Mouse (Mus musculus): ENCODE results near the gene Fig4.
A peak's percentile ranks its signal among the peaks of the same experiment; 100 is the strongest.

The Fig4 gene

DNA sequence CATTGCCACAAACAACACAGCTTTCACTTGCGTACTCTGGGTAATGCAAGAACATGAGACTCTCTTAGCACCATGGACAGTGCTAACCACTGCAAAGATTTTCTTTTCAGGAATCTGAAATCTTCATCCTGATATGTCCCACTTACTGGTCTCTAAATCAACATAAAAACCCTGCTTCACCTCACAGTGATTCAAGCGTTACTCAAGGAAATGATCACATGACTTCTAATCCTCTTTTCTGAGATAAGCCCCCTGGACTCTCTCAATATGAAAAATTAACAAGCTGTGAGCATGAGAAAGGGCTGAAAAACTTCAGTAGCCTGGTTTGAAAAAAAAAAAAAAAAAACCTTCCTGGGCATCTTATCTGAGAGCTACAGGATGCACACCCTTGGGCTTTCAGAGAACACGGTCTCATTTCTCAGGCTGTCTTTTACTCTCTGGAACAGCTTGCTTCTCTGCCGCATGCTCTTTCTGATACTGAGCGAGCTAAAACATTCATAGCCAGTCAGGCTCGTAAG lies 94.1 kb downstream of the Fig4 start:
- no peak for DNase-seq

DNA sequence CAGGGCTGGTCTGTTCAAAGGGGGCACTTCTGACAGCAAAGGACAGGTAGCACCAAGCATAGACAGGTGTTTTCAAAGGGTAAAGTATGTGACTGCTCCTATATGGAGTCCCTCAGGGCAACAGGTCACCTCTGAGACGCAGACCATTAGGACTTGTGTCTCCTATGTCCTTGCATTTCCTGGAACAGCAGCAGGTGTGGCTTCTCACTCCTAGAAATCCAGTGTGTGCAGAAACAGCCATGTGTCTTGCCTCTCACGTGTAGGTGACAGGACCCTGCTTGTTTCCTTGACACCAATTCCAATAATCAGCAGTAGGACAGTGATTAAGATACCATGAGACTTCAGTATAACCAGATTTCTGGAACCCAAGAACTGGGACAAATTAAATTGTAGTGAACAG lies 97.4 kb downstream of the Fig4 start:
- DNase-seq = no peak

DNA sequence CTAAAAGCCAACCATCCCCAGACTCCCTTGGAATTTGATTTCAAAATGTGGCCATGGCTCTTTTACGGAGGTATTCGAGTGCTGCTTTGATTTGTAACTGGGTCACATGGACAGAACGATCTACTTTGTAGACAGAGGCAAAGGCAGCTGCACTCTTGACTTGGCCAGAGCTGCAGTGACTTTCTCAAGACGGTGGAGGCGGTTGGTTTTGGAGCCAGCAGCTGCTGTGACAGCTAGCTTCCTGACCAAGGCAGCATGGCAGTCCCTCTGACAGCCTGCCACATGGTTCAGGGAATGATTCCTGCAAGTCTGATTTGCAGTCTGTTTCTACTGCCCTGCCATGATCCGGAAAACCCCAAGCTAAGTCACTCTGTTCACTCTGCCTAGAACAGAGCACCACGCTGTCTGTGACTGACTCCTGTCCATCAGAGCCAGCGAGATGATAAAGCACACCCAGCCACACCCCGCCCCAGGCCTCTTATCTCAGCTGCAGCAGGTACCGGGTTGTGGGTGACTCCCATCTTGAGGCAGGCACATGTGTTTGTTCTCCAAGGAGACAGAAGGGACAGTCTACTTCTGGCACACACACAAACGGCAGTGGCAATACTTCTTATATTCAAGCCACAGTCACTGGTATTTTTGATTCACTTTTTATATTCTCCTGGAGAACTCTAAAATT lies 98.3 kb downstream of the Fig4 start:
- peak; percentile 1 for DNase-seq

DNA sequence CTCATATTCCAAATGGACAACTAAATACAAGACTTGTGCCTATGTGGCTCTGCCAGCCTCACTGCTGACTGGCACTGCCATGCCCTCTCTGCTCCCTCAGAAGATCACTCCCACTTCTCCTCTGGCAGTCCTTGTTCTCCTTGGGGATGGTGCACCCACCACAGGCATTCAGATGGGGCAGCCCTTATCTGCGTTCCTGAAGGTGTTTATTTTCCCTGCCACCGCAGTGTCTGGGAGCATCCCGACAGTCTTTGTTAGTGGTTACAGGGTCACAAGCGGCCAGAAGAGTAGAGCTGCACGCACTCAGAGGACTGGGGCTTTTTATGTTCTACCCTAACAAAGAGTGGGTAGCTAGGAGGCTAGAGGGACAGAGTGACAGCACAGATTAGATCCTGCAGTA lies 98.9 kb downstream of the Fig4 start:
- DNase-seq = no peak

DNA sequence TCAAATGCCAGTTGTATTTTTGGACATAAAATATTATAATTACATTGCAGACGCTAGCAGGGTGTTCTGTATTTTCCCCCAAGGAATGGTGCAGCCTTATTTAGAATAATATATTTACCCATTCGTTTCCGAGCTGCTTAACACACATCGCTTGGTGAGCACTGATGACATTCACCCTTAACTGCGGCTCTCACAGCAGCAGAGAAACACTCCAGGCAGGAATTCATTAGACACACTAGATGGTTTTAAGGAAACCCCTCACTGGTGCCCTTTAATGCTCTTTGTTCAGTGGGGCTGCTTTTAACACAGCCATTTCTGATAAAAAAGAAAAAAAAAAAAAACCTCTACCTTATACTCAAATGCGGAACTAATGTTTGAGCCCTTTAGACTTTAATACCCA lies 104.3 kb downstream of the Fig4 start:
- DNase-seq = no peak

DNA sequence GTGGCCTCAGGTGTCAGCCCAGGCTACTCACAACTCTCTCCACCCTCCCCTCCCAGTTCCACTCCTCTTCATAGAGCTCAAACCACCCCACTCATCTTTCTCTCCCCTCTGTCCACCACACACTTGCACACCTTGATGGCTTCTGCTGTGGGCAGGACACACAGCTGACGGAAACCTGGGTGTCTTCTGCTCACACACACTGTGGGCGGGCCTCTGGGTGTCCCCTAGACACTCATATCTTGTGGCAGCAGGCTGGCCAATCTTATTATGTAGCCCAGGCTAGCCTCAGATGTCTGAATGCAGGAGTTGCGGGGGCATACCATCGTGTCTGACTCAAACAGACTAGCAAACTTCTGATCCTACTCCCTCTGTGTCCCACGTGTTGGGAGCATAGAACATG lies 105.3 kb downstream of the Fig4 start:
- no peak for DNase-seq

DNA sequence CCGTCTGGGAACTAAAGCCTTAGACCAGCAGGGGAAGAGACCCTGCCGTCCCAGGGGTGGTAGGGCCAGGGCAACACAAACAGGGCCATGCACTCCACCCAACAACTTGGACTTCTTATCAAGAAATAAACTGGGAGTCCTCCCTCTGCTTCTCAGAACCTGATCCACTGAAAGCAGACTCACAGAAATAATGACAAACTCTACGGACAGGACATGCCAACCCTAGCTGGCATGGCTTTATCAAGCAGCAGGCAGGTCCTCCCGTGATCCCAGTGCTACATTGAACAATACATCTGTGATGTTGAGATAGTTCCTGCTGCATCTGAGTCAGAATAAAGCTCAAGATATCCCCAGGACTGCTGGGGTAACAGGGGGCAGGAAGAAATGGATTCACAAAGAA lies 106.8 kb downstream of the Fig4 start:
- no peak for DNase-seq

DNA sequence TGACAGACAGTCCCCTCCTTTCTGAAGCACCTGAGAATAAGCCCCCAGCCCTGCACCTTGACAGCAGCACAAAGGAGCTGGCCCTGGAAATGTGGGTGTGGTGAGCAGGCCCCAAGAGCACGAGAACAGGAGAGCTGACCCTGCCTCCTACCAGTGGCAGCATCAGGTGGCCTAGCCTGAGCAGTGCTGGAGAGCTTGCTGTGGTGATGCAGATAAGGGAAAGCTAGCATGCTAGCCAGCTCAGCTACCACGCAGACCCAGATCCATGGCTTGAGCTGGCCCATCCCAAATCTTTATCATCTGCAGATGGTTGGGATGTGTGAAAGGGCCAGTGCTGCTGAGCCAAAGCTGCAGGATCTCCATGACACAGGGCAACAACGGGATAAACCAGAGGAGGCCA lies 113.7 kb downstream of the Fig4 start:
- DNase-seq = no peak

DNA sequence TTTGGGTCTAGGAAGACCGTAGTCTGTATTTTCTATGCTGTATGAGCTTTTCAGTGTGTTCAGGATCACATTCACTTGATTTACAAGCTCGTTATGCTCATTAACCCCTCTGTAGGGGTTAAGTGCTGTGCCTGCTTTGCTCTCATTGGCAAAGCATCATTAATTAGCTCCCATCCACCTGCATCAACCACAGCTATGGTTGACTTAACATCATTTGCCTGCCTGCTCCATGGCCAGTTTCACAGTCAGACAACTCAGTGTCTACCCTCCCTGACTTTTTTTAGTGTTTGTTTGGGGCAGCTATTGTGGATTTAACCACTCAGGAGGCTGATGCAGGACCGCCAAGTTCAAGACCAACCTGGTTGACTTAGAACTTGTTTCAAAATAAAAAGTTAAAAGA lies 119.1 kb downstream of the Fig4 start:
- DNase-seq = no peak

DNA sequence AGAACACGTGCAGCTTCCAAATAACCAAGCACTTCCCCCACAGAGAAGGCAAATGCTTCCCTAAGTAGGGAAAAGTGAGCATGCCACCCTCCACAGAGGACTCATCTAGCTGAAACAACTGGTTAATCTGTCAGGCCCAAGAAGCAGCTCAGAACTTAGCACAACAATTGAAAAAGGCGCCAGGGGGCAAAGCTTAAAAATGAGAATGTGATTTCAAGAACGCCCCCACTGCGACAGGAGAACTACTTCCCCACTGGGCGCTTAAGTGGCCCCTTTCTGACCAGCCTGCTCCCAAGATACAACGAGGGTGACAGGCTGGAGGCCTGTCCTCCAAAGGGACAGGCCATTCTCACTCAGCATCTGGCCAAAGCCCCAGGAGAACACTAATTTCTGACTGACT lies 120.4 kb downstream of the Fig4 start:
- no peak for DNase-seq

DNA sequence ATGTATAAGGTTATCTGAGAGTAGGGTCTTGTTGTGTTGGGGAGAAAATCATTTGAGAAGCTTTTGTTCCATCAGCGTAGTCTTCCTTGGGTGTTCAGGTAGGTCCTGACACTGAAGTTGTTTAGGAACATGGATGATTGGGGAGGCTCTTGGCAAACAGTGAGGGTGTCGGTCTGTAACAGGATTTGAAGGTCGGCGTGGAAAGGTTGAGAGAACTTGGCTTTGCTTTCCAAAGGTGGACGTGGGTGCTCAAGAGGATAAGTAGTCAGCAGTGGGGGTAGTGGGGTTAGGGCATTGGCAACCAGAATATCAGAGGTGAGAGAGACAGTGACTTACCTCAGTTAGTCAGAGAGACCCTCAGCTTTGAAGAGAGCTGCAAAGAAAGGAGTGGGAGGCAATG lies 136.9 kb downstream of the Fig4 start:
- DNase-seq = no peak

DNA sequence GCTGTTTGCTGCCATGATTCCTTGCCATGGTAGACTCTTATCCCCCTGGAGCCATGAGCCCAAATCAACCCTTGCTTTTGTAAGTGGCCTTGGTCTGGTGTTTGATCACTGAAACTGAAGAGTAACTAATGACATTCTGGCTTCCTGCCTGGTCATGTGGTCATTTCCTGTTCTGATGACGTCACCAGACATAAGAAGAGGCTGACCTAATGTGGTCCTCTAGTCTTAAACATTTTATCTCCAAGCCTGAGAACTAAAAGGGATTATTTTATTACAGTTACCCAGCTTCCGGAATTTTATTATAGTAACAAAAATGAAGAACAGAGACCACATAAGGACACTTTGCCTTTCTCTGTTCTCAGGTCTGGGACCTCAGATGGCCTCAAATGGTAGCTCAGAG lies 140.0 kb downstream of the Fig4 start:
- no peak for DNase-seq

DNA sequence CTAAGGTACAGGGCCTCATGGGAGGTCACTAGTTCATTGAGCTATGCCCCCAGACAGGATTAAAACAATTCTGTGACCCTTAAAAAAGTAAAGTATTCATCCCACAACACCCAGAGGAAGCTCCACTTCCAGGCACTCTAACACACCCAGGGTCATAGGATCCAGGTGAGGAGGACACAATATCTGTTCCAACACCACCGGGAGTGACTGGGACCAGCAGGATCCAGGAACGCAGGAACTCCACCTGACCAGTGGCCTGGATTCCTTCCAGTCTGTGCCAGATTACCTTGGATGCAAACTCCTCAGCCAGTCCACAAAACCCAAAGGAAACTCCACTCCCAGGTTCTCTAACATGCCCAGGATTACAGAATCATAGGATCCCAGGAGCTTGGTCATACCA lies 145.8 kb downstream of the Fig4 start:
- DNase-seq = no peak

DNA sequence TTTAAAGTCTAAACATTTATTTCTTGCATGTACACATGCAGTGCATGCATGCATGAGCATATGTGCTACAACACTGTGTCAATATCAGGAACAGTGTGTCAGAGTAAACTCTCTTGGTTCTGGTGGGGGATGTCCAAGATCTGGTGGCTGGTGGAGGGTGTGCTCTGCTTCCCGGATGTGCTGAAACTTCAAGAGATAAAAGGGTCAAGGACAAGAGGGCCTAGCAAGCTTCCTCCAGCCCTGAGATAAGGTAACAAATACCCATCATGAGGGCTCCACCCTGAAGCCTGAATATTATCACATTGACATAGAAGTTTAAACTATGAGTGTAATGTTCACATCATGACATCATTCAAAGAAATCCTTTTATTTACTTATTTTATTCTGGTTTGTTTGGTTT lies 146.4 kb downstream of the Fig4 start:
- no peak for DNase-seq

DNA sequence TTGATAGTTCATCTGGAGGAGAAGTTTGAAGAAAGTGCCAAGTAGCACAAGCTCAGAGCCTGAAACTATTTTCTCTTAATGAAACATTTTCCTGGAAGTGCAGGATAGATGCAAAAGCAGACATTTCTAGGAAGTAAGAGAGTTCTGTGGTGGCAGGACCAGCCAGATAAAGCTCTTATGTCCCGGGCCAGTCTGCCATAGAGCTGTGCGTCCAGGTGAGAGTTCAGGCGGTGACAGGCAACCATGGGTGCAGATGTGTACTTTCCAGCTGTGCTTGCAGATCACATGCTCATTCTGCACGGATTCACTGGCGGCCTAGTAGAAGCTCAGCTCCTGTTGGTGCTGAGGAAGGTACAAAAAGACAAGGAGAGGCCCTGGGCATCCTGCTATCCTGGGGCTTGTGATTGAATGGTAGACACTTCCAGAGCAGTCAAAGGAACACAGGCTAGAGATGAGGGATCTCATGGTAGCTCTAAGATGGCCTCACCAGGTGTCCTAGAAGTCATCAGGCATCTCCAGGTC lies 149.8 kb downstream of the Fig4 start:
- no peak for DNase-seq

DNA sequence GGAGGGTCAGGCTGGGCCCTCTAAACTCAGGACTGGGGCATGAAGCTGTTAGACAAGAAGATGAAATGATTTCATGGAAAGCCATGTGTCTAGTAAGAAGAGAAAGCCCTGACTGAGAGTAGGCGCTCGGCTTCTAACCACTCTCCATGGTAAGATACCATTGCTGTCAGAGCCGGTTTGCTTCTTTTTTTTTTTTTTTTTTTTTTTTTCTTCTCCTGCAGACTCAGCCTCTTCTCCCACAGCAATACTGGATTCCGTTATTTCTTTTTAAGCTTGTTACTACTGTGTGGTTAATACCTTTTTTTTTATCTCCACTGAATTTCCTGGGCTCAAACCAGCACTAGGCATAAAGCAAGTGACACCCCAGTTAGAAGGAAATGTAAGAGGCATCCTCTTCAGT lies 151.2 kb downstream of the Fig4 start:
- no peak for DNase-seq

DNA sequence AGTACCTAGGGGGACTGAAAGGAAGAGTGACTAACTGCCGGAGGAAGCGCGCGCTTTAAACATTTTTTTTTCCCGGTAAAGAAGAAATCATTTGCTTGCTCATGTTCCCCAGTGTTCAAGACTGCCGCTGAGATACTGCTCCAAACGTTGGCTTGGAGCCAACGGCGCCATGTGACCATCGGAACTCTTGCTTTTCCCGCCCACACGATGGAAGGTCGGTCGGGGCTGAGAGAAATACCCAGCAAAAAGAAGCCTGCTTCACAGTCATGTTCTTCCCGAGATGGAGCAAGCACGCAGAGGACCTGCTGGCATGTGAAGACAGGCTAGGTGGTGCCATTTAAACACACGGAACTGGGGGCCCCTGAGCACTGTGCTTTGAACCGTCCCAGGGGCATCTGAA lies 151.6 kb downstream of the Fig4 start:
- DNase-seq = no peak

DNA sequence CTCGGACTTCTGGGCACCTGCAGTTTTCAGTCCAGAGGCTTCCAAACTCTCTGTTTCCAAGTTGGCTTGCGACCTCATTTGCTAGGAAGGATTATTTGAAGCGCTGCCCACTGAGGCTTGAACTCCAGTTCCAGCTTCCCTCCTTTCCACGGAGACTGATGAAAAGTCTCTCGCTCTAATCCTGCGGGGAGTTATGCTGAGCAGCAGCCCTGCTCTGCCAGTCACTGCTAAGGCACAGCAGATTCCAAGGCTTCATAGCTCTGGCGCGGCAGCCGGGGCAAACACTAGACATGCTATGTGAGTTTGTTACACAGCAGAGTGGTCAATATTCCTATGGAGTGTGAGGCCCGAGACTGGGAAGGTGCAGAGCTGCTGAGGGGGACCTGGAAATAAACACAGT lies 152.0 kb downstream of the Fig4 start:
- DNase-seq = no peak

DNA sequence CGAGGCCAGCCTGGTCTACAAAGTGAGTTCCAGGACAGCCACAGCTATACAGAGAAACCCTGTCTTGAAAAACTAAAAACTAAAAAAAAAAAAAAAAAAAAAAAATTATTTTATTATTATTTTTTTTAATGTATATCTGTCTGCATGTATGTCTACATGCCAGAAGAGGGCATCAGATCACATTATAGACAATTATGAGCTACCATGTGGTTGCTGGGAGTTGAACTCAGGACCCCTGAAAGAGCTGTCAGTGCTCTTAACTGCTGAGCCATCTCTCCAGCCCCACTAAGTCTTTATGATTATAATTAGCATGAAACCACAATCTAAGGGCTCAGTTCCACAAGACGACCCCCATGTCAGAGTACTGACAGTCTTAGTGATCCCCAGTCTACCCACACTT lies 152.6 kb downstream of the Fig4 start:
- no peak for DNase-seq

DNA sequence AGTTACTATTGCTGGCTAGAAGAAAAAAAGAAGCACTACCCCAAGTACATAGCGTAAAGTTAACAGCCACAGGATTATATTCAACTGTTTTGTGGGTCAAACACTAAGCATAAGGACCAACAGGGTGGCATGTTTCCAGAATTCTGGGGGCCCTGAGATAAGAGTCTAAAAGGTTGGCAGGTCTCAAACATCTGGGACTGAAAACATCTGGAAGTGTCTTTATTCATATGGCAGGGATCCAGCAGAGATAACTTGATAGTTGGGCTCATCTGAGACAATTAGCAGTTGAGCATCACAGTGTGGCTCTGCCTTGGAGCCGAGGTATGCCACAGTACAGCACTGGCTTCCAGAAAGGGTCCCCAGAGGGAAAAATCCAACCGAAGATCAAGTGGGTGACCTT lies 153.8 kb downstream of the Fig4 start:
- no peak for DNase-seq

DNA sequence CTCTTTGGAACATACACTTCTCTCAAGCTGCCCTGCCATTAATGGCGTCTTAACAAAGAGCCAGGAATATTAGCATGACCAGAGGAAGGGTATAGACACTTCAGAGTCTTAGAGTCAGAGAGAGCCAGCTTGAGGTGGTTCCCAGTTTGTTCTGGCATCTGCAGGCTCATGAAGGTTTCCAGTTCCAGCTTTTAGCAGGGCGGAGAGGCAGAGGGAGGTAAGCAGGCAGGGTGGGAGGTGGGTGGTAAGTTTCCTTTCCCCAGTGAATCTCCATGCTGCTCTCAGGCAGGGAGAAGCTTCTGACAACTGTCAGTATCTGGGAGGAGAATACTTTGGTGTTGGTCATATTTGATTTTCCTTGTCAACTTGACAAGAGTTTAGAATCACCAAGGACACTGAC lies 156.9 kb downstream of the Fig4 start:
- DNase-seq = no peak

Data from lung, postnatal 14 days (tissue).